Mouse (Mus musculus): ENCODE results near the gene Gm382. TPM values are rescaled to one million over a fixed set of nuclear protein-coding genes. Genes with fewer than 3 reads are reported as not detected.

Gm382 gene
- polyA plus RNA-seq (2012; rRNA removed) = not detected in 2 replicates

GRCm38 (mm10) chrX:127039672-127040071 is at the start of gene Gm382:
Gm382 (plus strand) TSS chrX:127039972.
- TF ChIP-seq CTCF (IDR thresholded peaks at IDR 0.05; ENCODE audit: borderline replicate concordance, extremely low read depth, insufficient read depth, insufficient read length) (no peak), POLR2A (IDR thresholded peaks at IDR 0.05; ENCODE audit: borderline replicate concordance, extremely low read depth, insufficient read depth, insufficient read length, poor library complexity, severe bottlenecking) (no peak)
- DNase-seq (ENCODE audit: low read depth) = no peak

GRCm38 (mm10) chrX:127070179-127070578 is 30.4 kb downstream of the Gm382 start:
- TF ChIP-seq CTCF (IDR thresholded peaks at IDR 0.05; ENCODE audit: borderline replicate concordance, extremely low read depth, insufficient read depth, insufficient read length) (no peak), POLR2A (IDR thresholded peaks at IDR 0.05; ENCODE audit: borderline replicate concordance, extremely low read depth, insufficient read depth, insufficient read length, poor library complexity, severe bottlenecking) (no peak)
- peak; percentile 30 for DNase-seq (ENCODE audit: low read depth)

- TF ChIP-seq CTCF (IDR thresholded peaks at IDR 0.05; ENCODE audit: borderline replicate concordance, extremely low read depth, insufficient read depth, insufficient read length) (no peak), POLR2A (IDR thresholded peaks at IDR 0.05; ENCODE audit: borderline replicate concordance, extremely low read depth, insufficient read depth, insufficient read length, poor library complexity, severe bottlenecking) (no peak)
- DNase-seq (ENCODE audit: low read depth) = no peak
These were observed 51.5 kb downstream of the Gm382 start for GRCm38 (mm10) chrX:127091282-127091681.

GRCm38 (mm10) chrX:127093036-127093435 is 53.3 kb downstream of the Gm382 start:
- DNase-seq (ENCODE audit: low read depth) = no peak
- TF ChIP-seq POLR2A (IDR thresholded peaks at IDR 0.05; ENCODE audit: borderline replicate concordance, extremely low read depth, insufficient read depth, insufficient read length, poor library complexity, severe bottlenecking) (no peak), CTCF (IDR thresholded peaks at IDR 0.05; ENCODE audit: borderline replicate concordance, extremely low read depth, insufficient read depth, insufficient read length) (no peak)

GRCm38 (mm10) chrX:127093961-127094360 is 54.2 kb downstream of the Gm382 start:
- TF ChIP-seq CTCF (IDR thresholded peaks at IDR 0.05; ENCODE audit: borderline replicate concordance, extremely low read depth, insufficient read depth, insufficient read length) (no peak), POLR2A (IDR thresholded peaks at IDR 0.05; ENCODE audit: borderline replicate concordance, extremely low read depth, insufficient read depth, insufficient read length, poor library complexity, severe bottlenecking) (no peak)
- DNase-seq (ENCODE audit: low read depth) = no peak

GRCm38 (mm10) chrX:127104341-127104740 is 64.6 kb downstream of the Gm382 start:
- TF ChIP-seq POLR2A (IDR thresholded peaks at IDR 0.05; ENCODE audit: borderline replicate concordance, extremely low read depth, insufficient read depth, insufficient read length, poor library complexity, severe bottlenecking) (no peak), CTCF (IDR thresholded peaks at IDR 0.05; ENCODE audit: borderline replicate concordance, extremely low read depth, insufficient read depth, insufficient read length) (no peak)
- DNase-seq (ENCODE audit: low read depth) = no peak

Other genes with a start within 250 kb of the Gm382 start
- not detected in 2 replicates for gene 4932411N23Rik, start 224.1 kb upstream of the Gm382 start, polyA plus RNA-seq (2012; rRNA removed)